Mouse (Mus musculus): ENCODE results near the gene Gm21746.
"Not testable (repeated sequence)": the region's sequence is repeated elsewhere in the genome, so short reads cannot be mapped to it uniquely, and the experiment has no call there.

The Gm21746 gene

GRCm38 (mm10) chrY:6237895-6238294 is at the start of gene Gm21746:
Gm21746 (minus strand) TSS chrY:6237995.
- DNase-seq (ENCODE audit: low spot score in 2 of 2), result not testable (repeated sequence)

- not testable (repeated sequence) for DNase-seq (ENCODE audit: low spot score in 2 of 2)
Observed at GRCm38 (mm10) chrY:6266798-6267197, 29.0 kb upstream of the Gm21746 start, which contains the start of gene Gm20873. Gm20873 (plus strand) TSS chrY:6267098.

All from right cerebral cortex, postnatal 36 days (tissue).